Mouse (Mus musculus): ENCODE data around the gene 1600014C23Rik.

DNA sequence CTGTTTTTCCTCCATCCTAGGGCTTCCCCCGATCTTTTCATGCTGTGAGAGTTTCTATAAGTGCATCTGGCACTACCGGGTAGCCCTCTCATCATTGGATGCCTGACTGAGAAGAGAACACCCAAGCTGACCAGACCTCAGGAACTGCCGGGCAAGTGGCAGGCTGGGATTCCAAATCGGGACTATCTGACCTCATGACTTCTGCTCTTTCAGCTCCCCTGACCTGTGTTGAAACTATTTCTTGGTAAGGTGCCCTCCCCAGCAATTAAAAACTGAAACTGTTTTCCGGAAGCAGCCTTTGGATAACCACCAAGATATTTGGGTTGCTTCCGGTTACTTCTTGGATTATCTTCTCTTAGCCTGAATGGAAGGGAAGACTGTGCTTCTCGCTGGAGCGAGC lies 25.5 kb downstream of the 1600014C23Rik start:
- no peak for TF ChIP-seq POLR2A (IDR thresholded peaks at IDR 0.05; ENCODE audit: control insufficient read depth in 1 of 2, insufficient read depth in 1 of 2, low read depth in 1 of 2, low read length in 2 of 2, poor library complexity in 1 of 2)
- no peak for TF ChIP-seq CTCF (IDR thresholded peaks at IDR 0.05 in 2 of 3, conservative IDR thresholded peaks at IDR 0.05 in 1 of 3; ENCODE audit: control insufficient read depth in 1 of 3, insufficient read depth in 1 of 3, low read depth in 2 of 3, low read length in 3 of 3, poor library complexity in 1 of 3, severe bottlenecking in 1 of 3)
- TF ChIP-seq MYC (IDR thresholded peaks at IDR 0.05; ENCODE audit: low read depth, low read length), result no peak
- no peak for TF ChIP-seq CHD1 (IDR thresholded peaks at IDR 0.05; ENCODE audit: low read depth, low read length)
- no peak for TF ChIP-seq POLR2AphosphoS2 (IDR thresholded peaks at IDR 0.05; ENCODE audit: low read length)
- TF ChIP-seq TCF12 (IDR thresholded peaks at IDR 0.05; ENCODE audit: low read depth, low read length), result no peak
- no peak for TF ChIP-seq TBP (IDR thresholded peaks at IDR 0.05; ENCODE audit: low read depth, low read length)
- TF ChIP-seq EP300 (IDR thresholded peaks at IDR 0.05; ENCODE audit: low read depth in 1 of 2, low read length in 2 of 2), result no peak
- TF ChIP-seq GATA1 (IDR thresholded peaks at IDR 0.05; ENCODE audit: low read depth, low read length), result no peak
- no peak for TF ChIP-seq MEF2A (IDR thresholded peaks at IDR 0.05; ENCODE audit: extremely low read depth, insufficient replicate concordance, low read depth, low read length, poor library complexity, severe bottlenecking)
- no peak for TF ChIP-seq MAX (IDR thresholded peaks at IDR 0.05; ENCODE audit: low read length)
- TF ChIP-seq SMC3 (IDR thresholded peaks at IDR 0.05; ENCODE audit: low read depth, low read length), result no peak
